Mouse (Mus musculus): Measurements from ENCODE around the gene Lhx6. TPM values are rescaled to one million over a fixed set of nuclear protein-coding genes. Genes with fewer than 3 reads are reported as not detected.
"Not testable (repeated sequence)": the region's sequence is repeated elsewhere in the genome, so short reads cannot be mapped to it uniquely, and the experiment has no call there.

Gene Lhx6
- polyA plus RNA-seq (2012; rRNA removed): 0.13 and 0.24 TPM in 2 replicates

DNA sequence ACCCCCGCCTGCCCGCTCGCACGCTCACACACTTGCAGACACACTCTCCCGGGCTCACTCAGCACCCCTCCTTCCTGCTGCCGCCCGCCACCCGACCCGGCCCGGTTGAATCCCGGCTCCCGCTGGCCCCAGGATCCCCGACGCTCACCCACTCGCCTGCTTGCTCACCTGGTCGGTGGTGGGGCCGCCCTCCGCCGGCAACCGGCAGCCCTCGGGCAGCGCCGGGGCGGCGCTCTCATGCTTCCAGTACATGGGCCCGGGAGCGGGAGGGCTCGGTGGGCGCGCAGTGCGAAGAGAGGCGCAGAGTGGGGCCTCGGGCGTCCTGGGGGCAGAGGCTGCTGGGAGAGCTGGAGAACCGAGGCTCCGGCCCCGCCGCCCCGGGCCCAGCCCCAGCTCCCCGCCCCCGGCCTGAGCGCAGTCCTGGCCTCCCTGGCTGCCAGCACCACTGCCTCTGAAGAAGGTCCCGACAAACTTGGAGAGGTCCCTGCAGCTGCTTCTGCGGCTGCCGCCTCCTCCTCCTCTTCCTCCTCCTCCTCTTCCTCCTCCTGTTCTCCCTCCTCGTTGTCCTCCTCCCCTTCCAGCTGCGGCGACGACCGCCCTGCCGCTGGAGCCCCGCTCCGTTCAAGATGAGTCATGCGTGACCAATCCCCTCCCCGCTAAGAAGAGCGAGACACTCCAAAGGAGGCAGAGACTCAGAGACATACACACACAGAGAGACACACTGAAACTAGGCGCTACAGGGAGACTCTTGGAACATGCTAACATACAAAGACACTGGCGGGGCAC, at the start of gene Lhx6:
Gene Lhx6, minus strand, starts transcription at position 453 of the 786 bp plus-strand sequence.
- Histone ChIP-seq H3K4me3 (replicated peaks; ENCODE audit: insufficient read depth, low read depth, low read length) (no peak within 1 kb of the TSS), H3K27ac (ENCODE audit: insufficient read depth, low read length) (no peak within 1 kb of the TSS), H3K4me1 (ENCODE audit: control insufficient read depth, insufficient read depth, low read length) (peaks cover 5% of the 10 kb centered on the region), H3K27me3 (ENCODE audit: control insufficient read depth, insufficient read depth, low read length) (peaks cover 12% of the 10 kb centered on the region; the same call in 1 of the 2 replicates)
- WGBS: 2% methylated on average over 58 of the region's 58 CpGs
- no peak for DNase-seq
- no peak for TF ChIP-seq CTCF (IDR thresholded peaks at IDR 0.05; ENCODE audit: borderline replicate concordance, insufficient read depth, low read depth, low read length)
- TF ChIP-seq POLR2A (IDR thresholded peaks at IDR 0.05; ENCODE audit: borderline replicate concordance, insufficient read depth, low read length): no peak

DNA sequence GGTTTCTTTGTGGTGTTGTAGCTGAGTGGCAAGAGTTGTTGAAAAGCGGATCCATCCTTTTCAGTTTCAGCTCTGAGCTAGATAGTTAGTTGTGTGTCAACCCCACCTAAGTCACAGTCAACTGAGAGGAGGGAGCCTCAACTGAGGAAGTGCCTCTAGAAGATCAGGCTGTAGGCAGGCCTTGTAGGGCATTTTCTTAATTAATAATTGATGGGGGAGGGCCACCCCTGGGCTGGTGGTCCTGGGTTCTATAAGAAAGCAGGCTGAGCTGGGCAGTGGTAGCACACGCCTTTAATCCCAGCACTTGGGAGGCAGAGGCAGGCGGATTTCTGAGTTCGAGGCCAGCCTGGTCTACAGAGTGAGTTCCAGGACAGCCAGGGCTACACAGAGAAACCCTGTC, 47.2 kb upstream of the Lhx6 start:
- H3K27me3 ChIP-seq (ENCODE audit: control insufficient read depth, insufficient read depth, low read length); H3K27ac ChIP-seq (ENCODE audit: insufficient read depth, low read length); H3K4me3 ChIP-seq (replicated peaks; ENCODE audit: insufficient read depth, low read depth, low read length); H3K4me1 ChIP-seq (ENCODE audit: control insufficient read depth, insufficient read depth, low read length); DNase-seq: not testable (repeated sequence)
- 95% methylated on average over 4 of the region's 4 CpGs for WGBS

- no peaks in the 10 kb centered on the region for H3K27me3 ChIP-seq (ENCODE audit: control insufficient read depth, insufficient read depth, low read length)
- no peak overlapping the region for H3K27ac ChIP-seq (ENCODE audit: insufficient read depth, low read length)
- DNase-seq: no peak
- H3K4me1 ChIP-seq (ENCODE audit: control insufficient read depth, insufficient read depth, low read length): no peaks in the 10 kb centered on the region
- no peak for TF ChIP-seq POLR2A (IDR thresholded peaks at IDR 0.05; ENCODE audit: borderline replicate concordance, insufficient read depth, low read length)
- TF ChIP-seq CTCF (IDR thresholded peaks at IDR 0.05; ENCODE audit: borderline replicate concordance, insufficient read depth, low read depth, low read length): no peak
- 95% methylated on average over 7 of the region's 7 CpGs for WGBS
- no peak overlapping the region for H3K4me3 ChIP-seq (replicated peaks; ENCODE audit: insufficient read depth, low read depth, low read length)
These were observed 43.7 kb upstream of the Lhx6 start for GRCm38 (mm10) chr2:36148876-36149365.

- H3K4me1 ChIP-seq (ENCODE audit: control insufficient read depth, insufficient read depth, low read length): no peaks in the 10 kb centered on the region; the same call in 1 of the 2 replicates
- no peak for TF ChIP-seq CTCF (IDR thresholded peaks at IDR 0.05; ENCODE audit: borderline replicate concordance, insufficient read depth, low read depth, low read length)
- TF ChIP-seq POLR2A (IDR thresholded peaks at IDR 0.05; ENCODE audit: borderline replicate concordance, insufficient read depth, low read length): no peak
- DNase-seq: no peak
- H3K27me3 ChIP-seq (ENCODE audit: control insufficient read depth, insufficient read depth, low read length): no peaks in the 10 kb centered on the region
- H3K27ac ChIP-seq (ENCODE audit: insufficient read depth, low read length): no peak overlapping the region
- no peak overlapping the region for H3K4me3 ChIP-seq (replicated peaks; ENCODE audit: insufficient read depth, low read depth, low read length)
- 66% methylated on average over 2 of the region's 2 CpGs for WGBS
These were observed 33.9 kb upstream of the Lhx6 start for GRCm38 (mm10) chr2:36139096-36139495.

GRCm38 (mm10) chr2:36136300-36136941, 31.2 kb upstream of the Lhx6 start, which contains the start of the genes Mrrf and Rbm18:
Gene Mrrf (plus strand): TSS chr2:36136389.
Gene Rbm18 (minus strand): TSS chr2:36136773.
- peak within 1 kb of the TSS; percentile 92 for H3K4me3 ChIP-seq (replicated peaks; ENCODE audit: insufficient read depth, low read depth, low read length)
- under 1% methylated on average over 50 of the region's 50 CpGs for WGBS
- H3K4me1 ChIP-seq (ENCODE audit: control insufficient read depth, insufficient read depth, low read length): no peaks in the 10 kb centered on the region; the same call in 1 of the 2 replicates
- peak within 1 kb of the TSS; percentile 94 for H3K27ac ChIP-seq (ENCODE audit: insufficient read depth, low read length)
- TF ChIP-seq CTCF (IDR thresholded peaks at IDR 0.05; ENCODE audit: borderline replicate concordance, insufficient read depth, low read depth, low read length) (no peak), POLR2A (IDR thresholded peaks at IDR 0.05; ENCODE audit: borderline replicate concordance, insufficient read depth, low read length) (peak; percentile 94)
- peak; percentile 91 to 96 for DNase-seq
- no peaks in the 10 kb centered on the region for H3K27me3 ChIP-seq (ENCODE audit: control insufficient read depth, insufficient read depth, low read length)

- Histone ChIP-seq H3K27me3 (ENCODE audit: control insufficient read depth, insufficient read depth, low read length) (no peaks in the 10 kb centered on the region), H3K4me3 (replicated peaks; ENCODE audit: insufficient read depth, low read depth, low read length) (peak overlapping the region; percentile 92), H3K27ac (ENCODE audit: insufficient read depth, low read length) (peak overlapping the region; percentile 94), H3K4me1 (ENCODE audit: control insufficient read depth, insufficient read depth, low read length) (no peaks in the 10 kb centered on the region; the same call in 1 of the 2 replicates)
- TF ChIP-seq CTCF (IDR thresholded peaks at IDR 0.05; ENCODE audit: borderline replicate concordance, insufficient read depth, low read depth, low read length) (no peak), POLR2A (IDR thresholded peaks at IDR 0.05; ENCODE audit: borderline replicate concordance, insufficient read depth, low read length) (no peak)
- DNase-seq: no peak
- 1% methylated on average over 4 of the region's 4 CpGs for WGBS
These were observed 30.7 kb upstream of the Lhx6 start for GRCm38 (mm10) chr2:36135887-36136286.

DNA sequence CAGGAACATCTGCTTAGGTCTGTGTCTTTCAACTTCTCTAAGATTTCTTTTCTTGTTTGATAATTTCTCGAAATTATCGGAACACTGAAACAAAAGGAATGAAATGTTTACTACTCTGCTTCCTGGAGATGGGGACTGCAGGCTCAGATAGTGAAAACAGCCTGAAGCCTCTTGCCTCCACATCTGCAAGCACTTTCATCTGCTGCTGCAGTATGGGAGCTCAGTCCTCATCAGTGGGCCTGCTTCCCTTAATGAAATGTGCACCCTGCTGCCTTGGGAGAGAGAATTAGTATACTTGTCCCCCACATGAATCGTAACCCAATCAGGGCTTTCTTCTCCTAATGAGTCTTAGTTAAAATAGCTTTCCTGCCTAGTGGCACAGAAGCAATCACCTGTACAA, 23.8 kb upstream of the Lhx6 start:
- TF ChIP-seq CTCF (IDR thresholded peaks at IDR 0.05; ENCODE audit: borderline replicate concordance, insufficient read depth, low read depth, low read length) (no peak), POLR2A (IDR thresholded peaks at IDR 0.05; ENCODE audit: borderline replicate concordance, insufficient read depth, low read length) (no peak)
- WGBS: 86% methylated on average over 3 of the region's 3 CpGs
- Histone ChIP-seq H3K27ac (ENCODE audit: insufficient read depth, low read length) (no peak overlapping the region), H3K4me1 (ENCODE audit: control insufficient read depth, insufficient read depth, low read length) (no peaks in the 10 kb centered on the region; the same call in none of the 2 replicates), H3K4me3 (replicated peaks; ENCODE audit: insufficient read depth, low read depth, low read length) (no peak overlapping the region), H3K27me3 (ENCODE audit: control insufficient read depth, insufficient read depth, low read length) (no peaks in the 10 kb centered on the region)
- DNase-seq: no peak
